Mouse (Mus musculus) lung, postnatal 14 days (tissue): ENCODE results near the gene Slco1a6.
A peak's percentile ranks its signal among the peaks of the same experiment; 100 is the strongest.
"Not testable (repeated sequence)": the region's sequence is repeated elsewhere in the genome, so short reads cannot be mapped to it uniquely, and the experiment has no call there.

Experiments used
- DNase-seq: peaks from one replicate; pipeline ENCODE4 v3.0.0; 2021

The Slco1a6 gene

GRCm38 (mm10) chr6:142208421-142208820, at the start of gene Slco1a6:
Slco1a6 (minus strand) TSS chr6:142208521.
- no peak for DNase-seq

GRCm38 (mm10) chr6:142250738-142251307, 42.5 kb upstream of the Slco1a6 start:
- not testable (repeated sequence) for DNase-seq

- no peak for DNase-seq
Measured at GRCm38 (mm10) chr6:142245065-142245464, 36.7 kb upstream of the Slco1a6 start.

- DNase-seq = no peak
Measured at GRCm38 (mm10) chr6:142239468-142239867, 31.1 kb upstream of the Slco1a6 start.

GRCm38 (mm10) chr6:142220138-142220537, 11.8 kb upstream of the Slco1a6 start:
- no peak for DNase-seq

- no peak for DNase-seq
Measured at GRCm38 (mm10) chr6:142211821-142212220, 3.5 kb upstream of the Slco1a6 start.

GRCm38 (mm10) chr6:142209749-142210148, 1.4 kb upstream of the Slco1a6 start:
- no peak for DNase-seq

GRCm38 (mm10) chr6:142200524-142200923, 7.8 kb downstream of the Slco1a6 start:
- no peak for DNase-seq

GRCm38 (mm10) chr6:142194245-142194644, 14.1 kb downstream of the Slco1a6 start:
- DNase-seq = no peak

GRCm38 (mm10) chr6:142191962-142192361, 16.4 kb downstream of the Slco1a6 start:
- DNase-seq = no peak

GRCm38 (mm10) chr6:142187426-142187825, 20.9 kb downstream of the Slco1a6 start:
- no peak for DNase-seq

GRCm38 (mm10) chr6:142185868-142186415, 22.4 kb downstream of the Slco1a6 start:
- no peak for DNase-seq

- DNase-seq = no peak
Measured at GRCm38 (mm10) chr6:142163406-142163805, 44.9 kb downstream of the Slco1a6 start.

- no peak for DNase-seq
Measured at GRCm38 (mm10) chr6:142161171-142161570, 47.1 kb downstream of the Slco1a6 start.

GRCm38 (mm10) chr6:142154081-142154480, 54.2 kb downstream of the Slco1a6 start:
- DNase-seq = peak; percentile 4

GRCm38 (mm10) chr6:142148371-142148770, 60.0 kb downstream of the Slco1a6 start:
- DNase-seq = no peak

GRCm38 (mm10) chr6:142111667-142112305, 96.5 kb downstream of the Slco1a6 start:
- no peak for DNase-seq

- no peak for DNase-seq
Measured at GRCm38 (mm10) chr6:142091126-142091525, 117.2 kb downstream of the Slco1a6 start.

GRCm38 (mm10) chr6:142058281-142058680, 150.0 kb downstream of the Slco1a6 start:
- DNase-seq = not testable (repeated sequence)

GRCm38 (mm10) chr6:142047689-142048088, 160.6 kb downstream of the Slco1a6 start:
- no peak for DNase-seq

- DNase-seq = no peak
Measured at GRCm38 (mm10) chr6:142045746-142046145, 162.6 kb downstream of the Slco1a6 start.

GRCm38 (mm10) chr6:142041896-142042295, 166.4 kb downstream of the Slco1a6 start:
- DNase-seq = no peak

- peak; percentile 13 for DNase-seq
Measured at GRCm38 (mm10) chr6:142040306-142041175, 167.8 kb downstream of the Slco1a6 start.
